Mouse (Mus musculus) liver, embryonic 16.5 days (tissue): ENCODE measurements around the gene Olfr273. TPM values are rescaled to one million over a fixed set of nuclear protein-coding genes. Genes with fewer than 3 reads are reported as not detected.
"Not testable (repeated sequence)": the region's sequence is repeated elsewhere in the genome, so short reads cannot be mapped to it uniquely, and the experiment has no call there.

Source experiments
- ATAC-seq: fragments of 200-750 bp; cut with Nextera tagmentation; 2 replicates; pipeline ENCODE4 v1.8.0; 2017; ENCODE audit warnings: low read depth, mild to moderate bottlenecking, moderate number of reproducible peaks, moderate library complexity
- H3K27ac ChIP-seq: fragments of 300-500 bp; sonication (generic); 2 replicates; pipeline ENCODE4 v1.5.1; 2014; ENCODE audit warnings: mild to moderate bottlenecking, low read length
- H3K27me3 ChIP-seq: fragments of 300-500 bp; sonication (generic); 2 replicates; pipeline ENCODE4 v1.6.1; 2014; ENCODE audit warnings: low read depth, low read length, mixed read lengths; ENCODE audit not compliant: control insufficient read depth, insufficient read depth
- H3K36me3 ChIP-seq: fragments of 300-500 bp; sonication (generic); 2 replicates; pipeline ENCODE4 v1.6.1; 2014; ENCODE audit warnings: mild to moderate bottlenecking; ENCODE audit not compliant: control insufficient read depth, insufficient read depth
- H3K4me1 ChIP-seq: fragments of 300-500 bp; sonication (generic); 2 replicates; pipeline ENCODE4 v1.6.1; 2014; ENCODE audit warnings: low read depth, low read length, mixed read lengths; ENCODE audit not compliant: control insufficient read depth
- H3K4me2 ChIP-seq: fragments of 300-500 bp; sonication (generic); 2 replicates; pipeline ENCODE4 v1.6.1; 2014; ENCODE audit warnings: low read depth, low read length, mixed read lengths
- H3K4me3 ChIP-seq: fragments of 300-500 bp; sonication (generic); 2 replicates; pipeline ENCODE4 v1.5.1; 2014; ENCODE audit warnings: low read depth, mild to moderate bottlenecking, low read length
- H3K9ac ChIP-seq: fragments of 300-500 bp; sonication (generic); 2 replicates; pipeline ENCODE4 v1.6.1; 2014; ENCODE audit warnings: low read depth, low read length
- H3K9me3 ChIP-seq: fragments of 300-500 bp; sonication (generic); replicated peaks from 2 replicates; pipeline ENCODE4 v1.6.1; 2016; ENCODE audit warnings: low read length; ENCODE audit not compliant: control insufficient read depth
- WGBS: fragments of 180-500 bp; shearing (Covaris S2); extraction: QIAGEN DNeasy Blood & Tissue Kit; methylation state at CpG from one replicate; pipeline ENCODE4 v1.1.7; 2014; ENCODE audit not compliant: insufficient replicate concordance; 5-methylcytosine and 5-hydroxymethylcytosine counted together
- polyA plus RNA-seq: library from polyadenylated mRNA; unstranded; fragments of >200 nt; fragmentation: Nextera tagmentation; extraction: Ambion mirVana; gene quantifications from 2 replicates; pipeline ENCODE4 v1.2.1, GENCODE M21; 2015

Gene Olfr273
- polyA plus RNA-seq: not detected in 2 replicates

GRCm38 (mm10) chr4:52859136-52859535, at the start of gene Olfr273:
TSS of gene Olfr273 (minus strand) at chr4:52859236.
- 63% methylated on average over 1 of the region's 1 CpGs for WGBS
- no peak within 1 kb of the TSS for H3K4me2 ChIP-seq
- no peak for ATAC-seq
- H3K27ac ChIP-seq: no peak within 1 kb of the TSS
- H3K9me3 ChIP-seq: no peaks in the 10 kb centered on the region
- H3K4me3 ChIP-seq: no peak within 1 kb of the TSS
- H3K36me3 ChIP-seq: no peaks in the 10 kb centered on the region
- H3K4me1 ChIP-seq: no peaks in the 10 kb centered on the region
- no peak within 1 kb of the TSS for H3K9ac ChIP-seq
- H3K27me3 ChIP-seq: no peaks in the 10 kb centered on the region

DNA sequence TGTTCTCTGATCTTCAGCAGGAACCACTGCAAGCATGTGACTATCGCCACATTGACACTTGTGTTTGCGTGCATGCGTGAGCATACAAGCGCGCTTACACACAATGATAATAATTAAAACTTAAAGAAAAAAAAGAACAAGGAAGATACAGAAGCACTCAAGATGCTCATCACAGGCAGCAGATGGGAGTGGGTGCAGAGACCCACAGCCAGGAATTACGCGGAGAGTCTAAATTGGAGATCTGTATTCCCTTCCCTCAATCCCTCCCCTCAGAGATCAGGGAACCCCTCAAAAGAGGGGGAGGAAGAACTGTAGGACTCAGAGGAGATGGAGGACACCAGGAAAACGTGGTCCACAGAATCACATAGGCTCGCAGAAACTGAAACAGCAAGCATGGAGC, 5.1 kb upstream of the Olfr273 start:
- Histone ChIP-seq H3K4me3 (no peak overlapping the region), H3K27me3 (no peaks in the 10 kb centered on the region), H3K9ac (no peak overlapping the region), H3K27ac (no peak overlapping the region), H3K36me3 (no peaks in the 10 kb centered on the region), H3K9me3 (no peaks in the 10 kb centered on the region), H3K4me1 (no peaks in the 10 kb centered on the region), H3K4me2 (no peak overlapping the region)
- WGBS: 73% methylated on average over 9 of the region's 9 CpGs
- no peak for ATAC-seq

- 69% methylated on average over 5 of the region's 5 CpGs for WGBS
- H3K9me3 ChIP-seq: no peaks in the 10 kb centered on the region
Measured at GRCm38 (mm10) chr4:52849672-52850071, 9.4 kb downstream of the Olfr273 start.

DNA sequence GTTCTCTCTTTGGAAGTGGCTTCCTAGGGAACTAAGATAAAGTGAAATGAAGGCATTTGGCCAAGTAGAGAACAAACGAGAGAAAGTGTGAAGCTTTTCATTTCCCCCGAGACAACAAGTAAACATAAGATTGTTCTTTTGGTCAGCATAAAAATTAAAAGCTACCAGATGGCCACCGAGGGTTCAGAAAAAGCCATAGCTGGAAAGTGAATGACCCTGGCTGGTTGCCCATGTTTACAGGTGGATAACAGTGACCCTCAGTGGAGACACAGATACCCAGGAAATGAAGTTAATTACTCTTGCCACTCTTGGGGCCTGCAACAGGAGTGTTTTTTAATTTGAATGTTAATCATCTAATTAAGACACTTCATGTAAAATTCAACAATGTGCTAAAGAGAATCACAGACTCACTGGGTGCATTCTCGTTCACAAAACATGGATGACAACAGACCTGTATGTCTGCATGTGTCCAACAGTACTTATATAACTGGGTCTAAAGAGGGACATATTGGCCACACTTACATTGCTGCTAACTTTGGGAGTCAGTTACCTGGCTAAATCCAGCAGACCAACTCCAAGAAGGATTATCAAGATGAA, 9.9 kb downstream of the Olfr273 start:
- WGBS: 42% methylated on average over 4 of the region's 4 CpGs
- Histone ChIP-seq H3K4me1 (no peaks in the 10 kb centered on the region), H3K27ac (no peak overlapping the region), H3K36me3 (no peaks in the 10 kb centered on the region), H3K4me3 (no peak overlapping the region), H3K4me2 (no peak overlapping the region), H3K27me3 (no peaks in the 10 kb centered on the region), H3K9ac (no peak overlapping the region), H3K9me3 (no peaks in the 10 kb centered on the region)
- no peak for ATAC-seq

More at GRCm38 (mm10) chr4:52849672-52850071, 9.4 kb downstream of the Olfr273 start:
- Histone ChIP-seq H3K27ac (no peak overlapping the region), H3K4me1 (no peaks in the 10 kb centered on the region), H3K9ac (no peak overlapping the region), H3K4me2 (no peak overlapping the region), H3K27me3 (no peaks in the 10 kb centered on the region), H3K36me3 (no peaks in the 10 kb centered on the region), H3K4me3 (no peak overlapping the region)
- ATAC-seq: no peak

- H3K4me2 ChIP-seq, H3K4me3 ChIP-seq, H3K27me3 ChIP-seq, H3K9ac ChIP-seq, H3K27ac ChIP-seq, H3K4me1 ChIP-seq, H3K36me3 ChIP-seq, H3K9me3 ChIP-seq, ATAC-seq: not testable (repeated sequence)
- 8% methylated on average over 1 of the region's 1 CpGs for WGBS
Measured at GRCm38 (mm10) chr4:52845411-52845810, 13.6 kb downstream of the Olfr273 start.

- WGBS: 81% methylated on average over 11 of the region's 11 CpGs
Measured at GRCm38 (mm10) chr4:52821375-52821774, 37.7 kb downstream of the Olfr273 start.

GRCm38 (mm10) chr4:52814304-52814703, 44.7 kb downstream of the Olfr273 start, which contains the start of gene Olfr275:
TSS of gene Olfr275 (plus strand) at chr4:52814604.
- no peak within 1 kb of the TSS for H3K4me2 ChIP-seq
- no peaks in the 10 kb centered on the region for H3K36me3 ChIP-seq
- H3K9me3 ChIP-seq: no peaks in the 10 kb centered on the region
- no peak within 1 kb of the TSS for H3K27ac ChIP-seq
- H3K27me3 ChIP-seq: no peaks in the 10 kb centered on the region
- no peaks in the 10 kb centered on the region for H3K4me1 ChIP-seq
- no peak within 1 kb of the TSS for H3K4me3 ChIP-seq
- H3K9ac ChIP-seq: no peak within 1 kb of the TSS
- 53% methylated on average over 2 of the region's 2 CpGs for WGBS
- ATAC-seq: no peak

More at GRCm38 (mm10) chr4:52821375-52821774, 37.7 kb downstream of the Olfr273 start:
- Histone ChIP-seq H3K4me1 (no peaks in the 10 kb centered on the region), H3K4me3 (no peak overlapping the region), H3K9me3 (no peaks in the 10 kb centered on the region), H3K27ac (no peak overlapping the region), H3K9ac (no peak overlapping the region), H3K4me2 (no peak overlapping the region), H3K27me3 (no peaks in the 10 kb centered on the region), H3K36me3 (no peaks in the 10 kb centered on the region)
- ATAC-seq: no peak

- no peak overlapping the region for H3K9ac ChIP-seq
- H3K27me3 ChIP-seq: no peaks in the 10 kb centered on the region
- H3K36me3 ChIP-seq: no peaks in the 10 kb centered on the region
- no peaks in the 10 kb centered on the region for H3K4me1 ChIP-seq
- no peak overlapping the region for H3K27ac ChIP-seq
- WGBS: 28% methylated on average over 2 of the region's 2 CpGs
- no peak for ATAC-seq
- H3K4me2 ChIP-seq: no peak overlapping the region
- no peak overlapping the region for H3K4me3 ChIP-seq
- H3K9me3 ChIP-seq: no peaks in the 10 kb centered on the region
Measured at GRCm38 (mm10) chr4:52811871-52812270, 47.2 kb downstream of the Olfr273 start.
